Mouse (Mus musculus) naive thymus-derived CD4-positive, alpha-beta T cell, adult 2 months (primary cell): ENCODE measurements around the gene Adamts18.

Experiments
- DNase-seq: peaks from one replicate; pipeline ENCODE4 v3.0.0-alpha.2; 2011; ENCODE audit warnings: low read depth

The Adamts18 gene

GRCm38 (mm10) chr8:113755866-113756265 lies 92.7 kb downstream of the Adamts18 start:
- DNase-seq = no peak

DNA sequence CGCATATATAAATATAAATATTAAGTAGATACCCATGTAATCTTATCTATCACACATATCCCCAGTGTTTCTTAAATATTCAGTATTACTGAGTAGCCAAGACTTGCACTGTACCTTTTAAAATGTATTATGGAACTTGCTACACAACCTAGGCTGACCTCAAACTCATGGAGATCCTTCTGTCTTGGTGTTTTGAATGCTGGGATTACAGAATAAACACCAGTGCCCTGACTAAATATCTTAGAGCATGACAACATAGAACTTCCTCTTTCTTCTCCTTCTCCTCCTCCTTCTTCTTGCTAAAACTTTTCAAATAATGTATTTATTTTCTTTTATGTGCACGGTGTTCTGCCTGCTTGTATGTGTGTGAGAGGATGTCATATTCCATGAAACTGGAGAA lies 95.4 kb downstream of the Adamts18 start:
- no peak for DNase-seq

GRCm38 (mm10) chr8:113752349-113752748 lies 96.2 kb downstream of the Adamts18 start:
- DNase-seq = no peak

GRCm38 (mm10) chr8:113735496-113736060 lies 113.0 kb downstream of the Adamts18 start:
- DNase-seq = no peak

DNA sequence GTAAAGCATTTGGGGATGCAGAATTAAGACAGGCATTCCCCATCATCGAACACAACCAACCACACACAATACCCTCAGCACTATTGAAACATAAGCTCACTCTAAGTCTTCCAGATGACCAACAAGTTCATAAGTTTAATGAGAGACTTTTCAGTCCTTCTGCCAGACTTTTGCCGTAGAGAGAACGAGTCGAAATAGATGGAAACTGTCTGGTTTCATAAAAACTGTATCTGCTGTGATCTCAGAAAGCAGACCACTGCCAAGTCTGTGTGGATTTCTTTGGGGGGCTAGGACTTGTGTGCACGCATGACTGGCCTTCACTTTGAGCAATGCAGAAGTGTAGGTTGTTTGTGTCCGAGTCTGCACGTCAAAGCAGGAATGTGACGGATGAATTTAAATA lies 123.2 kb downstream of the Adamts18 start:
- DNase-seq = no peak

DNA sequence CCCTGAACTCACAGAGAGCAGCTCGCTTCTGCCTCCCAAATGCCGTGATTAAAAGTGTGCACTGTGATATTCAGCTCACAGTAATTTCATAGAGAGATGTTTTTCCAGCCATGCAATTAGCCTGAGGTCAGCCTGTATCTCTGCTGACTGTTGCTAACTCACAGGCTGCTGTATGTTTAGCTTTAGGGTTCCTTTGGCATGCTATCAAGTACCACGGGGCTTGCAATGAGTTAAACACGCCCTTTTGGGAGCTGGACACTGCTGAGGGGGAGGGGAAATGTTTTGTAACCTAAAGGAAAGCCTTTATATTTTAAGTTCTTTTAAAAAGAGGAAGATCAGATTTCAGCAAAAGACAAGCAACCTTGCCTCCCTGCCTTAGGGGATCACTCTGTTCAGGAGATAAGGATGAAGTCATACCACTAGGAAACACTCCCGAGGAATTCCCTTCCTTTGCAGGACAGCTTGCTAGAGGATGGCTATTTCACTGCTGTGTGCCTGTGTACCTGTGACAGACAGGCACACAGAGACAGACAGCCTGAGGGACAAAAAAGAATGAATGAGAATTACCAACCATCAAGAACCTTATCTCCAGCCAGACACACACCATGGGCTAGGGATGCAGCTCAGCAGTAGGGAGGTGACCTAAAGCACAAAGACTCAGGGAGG lies 124.5 kb downstream of the Adamts18 start:
- DNase-seq = no peak

GRCm38 (mm10) chr8:113721459-113721858 lies 127.1 kb downstream of the Adamts18 start:
- DNase-seq = no peak

GRCm38 (mm10) chr8:113704968-113705367 lies 143.6 kb downstream of the Adamts18 start:
- no peak for DNase-seq

DNA sequence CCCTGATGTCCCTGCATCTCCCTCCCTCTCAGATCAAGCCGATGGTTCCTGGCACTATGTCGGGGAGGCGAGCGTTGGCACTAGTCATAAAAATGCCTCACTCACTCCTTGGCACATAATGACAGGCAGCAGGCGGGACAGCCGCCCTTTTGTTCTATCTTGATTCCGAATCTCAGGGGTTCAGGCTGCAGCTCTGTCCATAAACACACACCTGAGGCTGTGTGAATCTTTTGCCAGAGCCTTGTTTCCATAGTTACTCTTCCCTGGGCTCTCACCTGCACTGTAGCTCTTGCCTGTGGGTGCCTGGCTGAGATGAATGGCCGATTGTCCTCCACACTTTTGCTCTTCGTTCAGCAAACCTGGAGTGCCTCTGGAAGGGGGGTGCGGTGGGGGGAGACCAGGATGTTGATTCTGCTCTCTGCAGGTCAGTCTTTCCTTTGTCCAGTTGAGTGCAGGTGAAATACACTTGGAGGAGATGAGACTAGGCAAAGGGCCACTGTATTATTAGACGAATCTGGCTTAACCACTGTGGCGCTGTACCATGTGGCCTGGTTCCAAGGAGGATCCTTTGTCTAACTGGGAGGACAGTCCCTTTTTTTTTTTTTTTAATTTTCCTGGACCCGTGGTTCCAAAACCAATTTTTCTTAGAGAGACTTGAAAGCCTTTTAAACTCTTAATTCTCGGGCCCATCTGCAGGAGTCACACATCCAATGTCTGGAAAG lies 156.8 kb downstream of the Adamts18 start:
- DNase-seq = no peak

DNA sequence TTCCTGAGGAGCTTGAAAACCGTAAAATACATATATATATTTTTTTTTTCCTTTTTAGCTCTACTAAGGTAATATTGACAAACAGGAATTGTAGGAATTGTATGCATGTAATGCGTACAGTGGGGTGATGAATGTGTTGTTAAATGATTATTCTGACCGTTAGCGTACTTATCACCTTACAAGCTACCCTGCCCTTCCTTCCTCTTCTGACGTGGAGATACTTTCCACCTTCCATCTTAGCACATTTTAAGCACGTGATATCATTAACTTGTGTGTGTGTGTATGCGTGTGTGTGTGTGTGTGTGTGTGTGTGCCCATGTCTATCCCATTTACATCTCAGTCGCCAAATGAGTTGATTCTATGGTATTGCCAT lies 160.0 kb downstream of the Adamts18 start:
- DNase-seq = no peak

- DNase-seq = no peak
Observed at GRCm38 (mm10) chr8:113687889-113688542, 160.5 kb downstream of the Adamts18 start.

DNA sequence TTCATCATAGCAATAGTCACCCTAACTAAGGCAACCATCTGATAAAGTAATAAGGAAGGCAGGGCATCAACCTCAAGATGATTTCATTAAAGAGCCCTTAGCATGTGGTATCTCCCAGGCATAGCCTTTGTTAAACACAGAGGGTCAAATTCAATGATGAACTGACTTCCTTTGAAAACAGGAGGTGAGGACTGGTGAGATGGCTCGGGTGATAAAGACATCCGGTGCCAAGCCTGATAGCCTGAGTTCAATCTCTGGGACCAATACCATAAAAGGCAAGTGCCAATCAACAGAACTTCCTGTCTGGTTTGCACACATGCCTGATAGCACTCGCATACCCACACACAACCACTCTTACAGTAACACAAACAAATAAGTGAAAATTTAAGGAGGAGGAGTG lies 169.2 kb downstream of the Adamts18 start:
- DNase-seq = no peak

DNA sequence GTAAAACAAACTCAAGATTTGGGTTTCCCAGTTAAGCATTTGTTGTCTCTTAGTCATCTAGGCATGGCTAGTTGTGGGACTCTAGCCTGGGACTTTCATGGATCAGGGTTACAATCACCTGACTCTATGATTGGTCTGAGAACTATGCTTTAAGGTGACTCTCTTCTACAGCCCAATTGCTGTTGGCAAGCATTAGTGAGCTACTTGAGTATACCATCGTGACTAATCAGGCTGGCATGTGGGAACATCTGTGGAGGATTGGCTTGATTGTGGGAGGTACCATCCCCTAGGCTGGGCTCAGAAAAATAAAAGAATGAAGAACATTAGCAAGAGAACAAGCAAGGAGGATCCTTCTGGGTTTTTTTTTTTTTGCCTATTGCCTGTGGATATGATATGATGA lies 171.7 kb downstream of the Adamts18 start:
- DNase-seq = no peak

GRCm38 (mm10) chr8:113675281-113675680 lies 173.3 kb downstream of the Adamts18 start:
- no peak for DNase-seq

GRCm38 (mm10) chr8:113674611-113675010 lies 173.9 kb downstream of the Adamts18 start:
- no peak for DNase-seq

- no peak for DNase-seq
Observed at GRCm38 (mm10) chr8:113673300-113673699, 175.2 kb downstream of the Adamts18 start.

- no peak for DNase-seq
Observed at GRCm38 (mm10) chr8:113672599-113673255, 175.8 kb downstream of the Adamts18 start.

DNA sequence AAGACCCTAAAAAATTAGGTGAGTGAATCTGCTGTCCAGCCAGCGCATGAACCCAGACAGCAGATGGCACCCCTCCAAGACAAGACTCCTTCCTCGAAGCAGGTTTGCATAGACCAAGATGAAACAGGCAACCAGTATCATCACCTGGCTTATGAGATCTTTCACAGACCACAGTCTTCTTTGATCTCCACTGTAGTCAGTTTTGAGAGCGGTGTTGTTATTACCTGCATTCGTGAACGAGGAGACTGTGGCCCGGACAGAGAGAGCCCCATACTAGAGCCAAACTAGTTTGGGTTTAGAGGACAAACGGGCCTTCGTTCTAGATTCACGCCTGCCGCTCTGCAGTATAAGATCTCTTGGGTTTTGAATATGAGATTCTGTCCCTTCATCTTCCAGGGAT lies 178.6 kb downstream of the Adamts18 start:
- DNase-seq = no peak

- DNase-seq = no peak
Observed at GRCm38 (mm10) chr8:113666714-113667432, 181.7 kb downstream of the Adamts18 start.

DNA sequence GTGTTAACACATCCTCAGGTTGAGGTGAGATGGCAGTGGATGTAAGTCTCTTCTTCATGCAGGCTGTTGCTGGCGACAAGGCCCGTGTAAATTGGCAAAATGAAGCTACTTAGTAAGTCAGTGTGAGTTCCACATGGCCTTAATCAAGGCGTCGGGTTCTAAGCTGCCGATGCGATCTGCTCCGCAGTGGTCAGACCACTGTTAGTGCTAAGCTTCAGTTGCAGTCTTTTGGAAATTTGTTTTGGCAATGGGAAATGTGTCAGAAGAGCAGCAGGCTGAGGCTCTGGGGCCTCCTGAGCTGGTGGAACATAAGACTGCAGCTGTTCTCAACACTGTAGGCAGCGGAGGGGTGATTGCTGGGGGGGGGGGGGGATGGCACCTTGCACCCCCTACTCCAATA lies 182.6 kb downstream of the Adamts18 start:
- no peak for DNase-seq

- DNase-seq = no peak
Observed at GRCm38 (mm10) chr8:113665036-113665435, 183.5 kb downstream of the Adamts18 start.

DNA sequence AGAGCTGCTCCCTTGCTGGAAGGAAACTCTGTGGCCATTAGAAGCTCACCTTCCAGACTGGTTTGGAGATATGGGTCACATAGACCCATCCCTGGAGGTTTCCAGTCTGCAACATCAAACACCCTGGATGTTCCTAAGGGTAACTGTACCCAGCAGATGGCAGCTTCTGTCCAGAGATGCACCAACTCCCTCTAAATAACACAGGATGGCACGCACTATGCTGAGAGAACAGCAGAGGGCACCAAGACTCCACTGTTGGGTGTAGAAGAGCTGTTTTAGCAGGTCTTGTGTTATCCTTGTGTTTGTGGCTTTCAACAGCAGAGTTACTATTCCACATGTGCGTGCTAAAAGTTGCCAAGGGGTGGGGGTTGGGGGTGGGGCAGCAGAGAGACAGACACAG lies 184.0 kb downstream of the Adamts18 start:
- peak; percentile 16 for DNase-seq
